Mouse (Mus musculus) left cerebral cortex, adult 8-10 months (tissue): ENCODE data around the gene Rnf146. TPM values are rescaled to one million over a fixed set of nuclear protein-coding genes. Genes with fewer than 3 reads are reported as not detected.

Experiments
- total RNA-seq, 4 experiments: library from RNA; stranded (reverse); gene quantifications; 2 replicates each; pipeline ENCODE4 v1.2.4; 2022

Gene Rnf146
- total RNA-seq, 4 experiments from 2014 or later = 85.8 to 94.5 (median 89.2) TPM

Other genes starting within 250 kb of the Rnf146 start
- gene Soga3, start 218.6 kb downstream of the Rnf146 start, total RNA-seq = 100 to 1,000 TPM; 122 to 143 (median 135) TPM
- gene Gm49353, start 163.5 kb downstream of the Rnf146 start, total RNA-seq = 10 to 100 TPM; 13.3 to 27.1 (median 23.4) TPM
- 10 to 100 TPM; 56.1 to 72.4 (median 61.3) TPM for gene 9330159F19Rik, start 150.8 kb downstream of the Rnf146 start, total RNA-seq
- 10 to 100 TPM; 27.7 to 38.2 (median 31.8) TPM for gene Echdc1, start 49.3 kb downstream of the Rnf146 start, total RNA-seq
- 10 to 100 TPM; 10.0 to 10.9 (median 10.4) TPM for gene Rspo3, start 173.4 kb upstream of the Rnf146 start, total RNA-seq